Mouse (Mus musculus) liver, adult 2 months (tissue): Measurements from ENCODE around the gene Traf2. TPM values are rescaled to one million over a fixed set of nuclear protein-coding genes. Genes with fewer than 3 reads are reported as not detected.
A peak's percentile ranks its signal among the peaks of the same experiment; 100 is the strongest.

ENCODE experiments used
- DNase-seq: peaks from one replicate; pipeline ENCODE4 v3.0.0-alpha.2; 2011; ENCODE audit warnings: low read depth, low spot score; ENCODE audit errors: extremely low read depth
- H3K27ac ChIP-seq: fragments of 200-500 bp; replicated peaks from 2 replicates; pipeline ENCODE4 v1.5.1; 2012; ENCODE audit warnings: low read depth, mild to moderate bottlenecking, control low read depth, inconsistent platforms, low read length; ENCODE audit not compliant: insufficient read depth
- H3K27me3 ChIP-seq: fragments of 200-500 bp; 2 replicates; pipeline ENCODE4 v1.6.1; 2012; ENCODE audit warnings: mild to moderate bottlenecking, moderate library complexity, low read length, inconsistent platforms; ENCODE audit not compliant: control insufficient read depth, insufficient read depth
- H3K36me3 ChIP-seq: fragments of 200-500 bp; 2 replicates; pipeline ENCODE4 v1.6.1; 2012; ENCODE audit warnings: low read length, inconsistent platforms; ENCODE audit not compliant: control insufficient read depth, insufficient read depth
- H3K4me1 ChIP-seq: fragments of 200-500 bp; 2 replicates; pipeline ENCODE4 v1.6.1; 2011; ENCODE audit warnings: low read length; ENCODE audit not compliant: control insufficient read depth, insufficient read depth
- H3K4me3 ChIP-seq: fragments of 200-500 bp; 2 replicates; pipeline ENCODE4 v1.5.1; 2011; ENCODE audit warnings: low read depth, mild to moderate bottlenecking, control low read depth, low read length, moderate library complexity; ENCODE audit not compliant: insufficient read depth
- H3K79me2 ChIP-seq: fragments of 200-500 bp; 2 replicates; pipeline ENCODE4 v1.6.1; 2012; ENCODE audit warnings: inconsistent platforms, mild to moderate bottlenecking, low read length, moderate library complexity; ENCODE audit not compliant: control insufficient read depth, insufficient read depth
- H3K9ac ChIP-seq: fragments of 200-500 bp; 2 replicates; pipeline ENCODE4 v1.6.1; 2012; ENCODE audit warnings: low read depth, mild to moderate bottlenecking, control low read depth, inconsistent platforms, low read length
- CTCF ChIP-seq: fragments of 200-500 bp; IDR thresholded peaks from 2 replicates; pipeline ENCODE4 v1.5.1; 2011; ENCODE audit warnings: low read depth, low read length, control low read depth
- POLR2A ChIP-seq: fragments of 200-500 bp; IDR thresholded peaks from 2 replicates; pipeline ENCODE4 v1.6.1; 2011; ENCODE audit warnings: low read length, control low read depth; ENCODE audit not compliant: insufficient read depth; ENCODE audit errors: extremely low read depth
- WGBS: fragments of 180-500 bp; shearing (Covaris S2); methylation state at CpG from one replicate; pipeline ENCODE4 v1.1.7; 2018; 5-methylcytosine and 5-hydroxymethylcytosine counted together
- polyA plus RNA-seq: library from polyadenylated mRNA; depleted of rRNA; stranded (reverse); fragments of >200 nt; gene quantifications from 2 replicates; pipeline ENCODE4 v1.2.3, GENCODE M21; 2012
- total RNA-seq: library from RNA; depleted of rRNA; stranded (reverse); fragments of >200 nt; gene quantifications from 2 replicates; pipeline ENCODE4 v1.2.3, GENCODE M21; 2014

Gene Traf2
- total and polyA plus RNA-seq, 2 experiments = 4.0 to 9.9 TPM

GRCm38 (mm10) chr2:25482969-25483368, 63.8 kb downstream of the Traf2 start:
- DNase-seq = peak; percentile 43
- Histone ChIP-seq H3K36me3 (no peaks in the 10 kb centered on the region), H3K4me3 (no peak overlapping the region), H3K9ac (no peak overlapping the region), H3K27me3 (no peaks in the 10 kb centered on the region), H3K4me1 (peaks cover 21% of the 10 kb centered on the region), H3K79me2 (no peaks in the 10 kb centered on the region), H3K27ac (no peak overlapping the region)
- WGBS = 36% methylated on average over 7 of the region's 7 CpGs
- no peak for TF ChIP-seq POLR2A
- peak; percentile 81 for TF ChIP-seq CTCF

- H3K9ac ChIP-seq = no peak overlapping the region
- no peaks in the 10 kb centered on the region for H3K27me3 ChIP-seq
- H3K79me2 ChIP-seq = no peaks in the 10 kb centered on the region
- TF ChIP-seq CTCF = no peak
- no peak for TF ChIP-seq POLR2A
- no peaks in the 10 kb centered on the region for H3K36me3 ChIP-seq
- DNase-seq = no peak
- peaks cover 22% of the 10 kb centered on the region for H3K4me1 ChIP-seq
- H3K4me3 ChIP-seq = no peak overlapping the region
- H3K27ac ChIP-seq = no peak overlapping the region
- WGBS = 73% methylated on average over 1 of the region's 1 CpGs
These were observed 66.2 kb downstream of the Traf2 start for GRCm38 (mm10) chr2:25480541-25480940.

GRCm38 (mm10) chr2:25479551-25480311, 67.0 kb downstream of the Traf2 start:
- DNase-seq = peak; percentile 84
- H3K27ac ChIP-seq = peak overlapping the region; percentile 40
- peaks cover 19% of the 10 kb centered on the region for H3K4me1 ChIP-seq
- H3K79me2 ChIP-seq = no peaks in the 10 kb centered on the region
- no peaks in the 10 kb centered on the region for H3K36me3 ChIP-seq
- H3K4me3 ChIP-seq = no peak overlapping the region
- TF ChIP-seq POLR2A (no peak), CTCF (no peak)
- H3K9ac ChIP-seq = no peak overlapping the region
- no peaks in the 10 kb centered on the region for H3K27me3 ChIP-seq
- 45% methylated on average over 10 of the region's 10 CpGs for WGBS

GRCm38 (mm10) chr2:25477967-25478675, 68.6 kb downstream of the Traf2 start:
- no peak overlapping the region for H3K9ac ChIP-seq
- peak; percentile 86 for DNase-seq
- no peaks in the 10 kb centered on the region for H3K36me3 ChIP-seq
- no peaks in the 10 kb centered on the region for H3K27me3 ChIP-seq
- H3K79me2 ChIP-seq = no peaks in the 10 kb centered on the region
- TF ChIP-seq CTCF = no peak
- H3K4me3 ChIP-seq = no peak overlapping the region
- H3K27ac ChIP-seq = peak overlapping the region; percentile 5; the same call in 1 of the 2 replicates
- 50% methylated on average over 3 of the region's 3 CpGs for WGBS
- H3K4me1 ChIP-seq = peaks cover 24% of the 10 kb centered on the region

- Histone ChIP-seq H3K27me3 (no peaks in the 10 kb centered on the region), H3K4me3 (no peak overlapping the region), H3K9ac (no peak overlapping the region), H3K4me1 (peaks cover 28% of the 10 kb centered on the region), H3K79me2 (no peaks in the 10 kb centered on the region), H3K36me3 (no peaks in the 10 kb centered on the region), H3K27ac (no peak overlapping the region; the same call in 1 of the 2 replicates)
- DNase-seq = no peak
- 89% methylated on average over 8 of the region's 8 CpGs for WGBS
- TF ChIP-seq CTCF = no peak
- no peak for TF ChIP-seq POLR2A
These were observed 69.2 kb downstream of the Traf2 start for GRCm38 (mm10) chr2:25477541-25477940.

- WGBS = 14% methylated on average over 2 of the region's 2 CpGs
- TF ChIP-seq POLR2A = no peak
- TF ChIP-seq CTCF = no peak
- peak overlapping the region; percentile 16 for H3K27ac ChIP-seq
- no peaks in the 10 kb centered on the region for H3K36me3 ChIP-seq
- H3K27me3 ChIP-seq = no peaks in the 10 kb centered on the region
- no peaks in the 10 kb centered on the region for H3K79me2 ChIP-seq
- H3K9ac ChIP-seq = no peak overlapping the region
- peak; percentile 98 for DNase-seq
- peaks cover 14% of the 10 kb centered on the region for H3K4me1 ChIP-seq
- H3K4me3 ChIP-seq = no peak overlapping the region
These were observed 74.2 kb downstream of the Traf2 start for GRCm38 (mm10) chr2:25472550-25472949.
